Mouse (Mus musculus) liver, adult 2 months (tissue): ENCODE data around the gene Agpat4.

Experiments
- CTCF ChIP-seq: fragments of 200-500 bp; IDR thresholded peaks from 2 replicates; pipeline ENCODE4 v1.5.1; 2011; ENCODE audit warnings: low read depth, low read length, control low read depth
- POLR2A ChIP-seq: fragments of 200-500 bp; IDR thresholded peaks from 2 replicates; pipeline ENCODE4 v1.6.1; 2011; ENCODE audit warnings: low read length, control low read depth; ENCODE audit not compliant: insufficient read depth; ENCODE audit errors: extremely low read depth

GRCm38 (mm10) chr17:12132904-12133303 lies 14.4 kb downstream of the Agpat4 start:
- no peak for TF ChIP-seq POLR2A
- TF ChIP-seq CTCF: no peak
